Mouse (Mus musculus) liver, embryonic 13.5 days (tissue): ENCODE results near the gene Hoxd10. TPM values are rescaled to one million over a fixed set of nuclear protein-coding genes. Genes with fewer than 3 reads are reported as not detected.

Experiments
- ATAC-seq: fragments of 200-750 bp; cut with Nextera tagmentation; 2 replicates; pipeline ENCODE4 v1.8.0; 2017; ENCODE audit warnings: low read depth, mild to moderate bottlenecking, moderate number of reproducible peaks, moderate library complexity
- DNase-seq: peaks from one replicate; pipeline ENCODE4 v3.0.0; 2022
- H3K27ac ChIP-seq: fragments of 300-500 bp; sonication (generic); 2 replicates; pipeline ENCODE4 v1.5.1; 2015; ENCODE audit warnings: moderate library complexity, mild to moderate bottlenecking, inconsistent platforms
- H3K27me3 ChIP-seq: fragments of 300-500 bp; sonication (generic); 2 replicates; pipeline ENCODE4 v1.6.1; 2015; ENCODE audit warnings: mild to moderate bottlenecking, inconsistent platforms
- H3K36me3 ChIP-seq: fragments of 300-500 bp; sonication (generic); 2 replicates; pipeline ENCODE4 v1.6.1; 2015; ENCODE audit warnings: mild to moderate bottlenecking, inconsistent platforms
- H3K4me1 ChIP-seq: fragments of 300-500 bp; sonication (generic); replicated peaks from 2 replicates; pipeline ENCODE4 v1.6.1; 2015; ENCODE audit warnings: inconsistent platforms
- H3K4me2 ChIP-seq: fragments of 300-500 bp; sonication (generic); 2 replicates; pipeline ENCODE4 v1.6.1; 2015; ENCODE audit warnings: inconsistent platforms, mild to moderate bottlenecking, moderate library complexity
- H3K4me3 ChIP-seq: fragments of 300-500 bp; sonication (generic); replicated peaks from 2 replicates; pipeline ENCODE4 v1.5.1; 2015; ENCODE audit warnings: mild to moderate bottlenecking, inconsistent platforms
- H3K9ac ChIP-seq: fragments of 300-500 bp; sonication (generic); 2 replicates; pipeline ENCODE4 v1.6.1; 2015; ENCODE audit warnings: mild to moderate bottlenecking, inconsistent platforms
- H3K9me3 ChIP-seq: fragments of 300-500 bp; sonication (generic); replicated peaks from 2 replicates; pipeline ENCODE4 v1.6.1; 2016; ENCODE audit warnings: inconsistent platforms
- WGBS: fragments of 180-500 bp; shearing (Covaris S2); methylation state at CpG from one replicate; pipeline ENCODE4 v1.1.7; 2015; ENCODE audit not compliant: insufficient replicate concordance; 5-methylcytosine and 5-hydroxymethylcytosine counted together
- polyA plus RNA-seq: library from polyadenylated mRNA; unstranded; fragments of >200 nt; fragmentation: Nextera tagmentation; extraction: Ambion mirVana; gene quantifications from 2 replicates; pipeline ENCODE4 v1.2.1, GENCODE M21; 2015

Gene Hoxd10
- polyA plus RNA-seq, 1 experiment from 2014 or later = not detected

DNA sequence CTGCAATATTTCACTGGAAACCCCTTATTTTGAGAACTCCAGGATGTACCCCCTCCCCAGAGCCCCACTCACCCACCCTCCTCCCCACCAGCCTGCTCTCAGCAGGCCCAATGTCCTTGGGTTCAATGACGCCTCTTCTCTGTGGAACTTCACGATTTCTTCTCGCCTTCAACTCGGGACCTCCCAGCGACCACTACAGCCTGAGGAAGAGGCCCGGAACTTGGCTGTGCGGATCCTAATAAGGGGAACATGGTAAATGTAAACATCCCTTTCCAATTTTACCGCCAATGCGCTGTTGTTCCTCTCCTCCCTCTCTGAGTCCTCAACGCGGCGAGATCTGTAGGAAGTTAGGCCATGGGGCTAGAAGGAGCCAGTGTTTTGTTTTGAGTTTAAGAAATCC lies 7.6 kb upstream of the Hoxd10 start:
- no peak overlapping the region for H3K4me2 ChIP-seq
- H3K9ac ChIP-seq = no peak overlapping the region
- 2% methylated on average over 12 of the region's 12 CpGs for WGBS
- H3K9me3 ChIP-seq = no peaks in the 10 kb centered on the region
- DNase-seq (no peak), ATAC-seq (no peak)
- peaks cover 98% of the 10 kb centered on the region for H3K27me3 ChIP-seq
- H3K36me3 ChIP-seq = no peaks in the 10 kb centered on the region
- no peak overlapping the region for H3K27ac ChIP-seq
- 0 out of 2 replicates have a peak, but pooled peaks cover 7% of the 10 kb centered on the region for H3K4me1 ChIP-seq
- H3K4me3 ChIP-seq = no peak overlapping the region

GRCm38 (mm10) chr2:74685059-74685603 lies 6.6 kb upstream of the Hoxd10 start:
- ATAC-seq = no peak
- WGBS = 15% methylated on average over 4 of the region's 4 CpGs
- H3K9me3 ChIP-seq = no peaks in the 10 kb centered on the region
- H3K4me3 ChIP-seq = no peak overlapping the region
- H3K4me2 ChIP-seq = no peak overlapping the region
- H3K36me3 ChIP-seq = no peaks in the 10 kb centered on the region
- DNase-seq = no peak
- H3K27ac ChIP-seq = no peak overlapping the region
- H3K4me1 ChIP-seq = 0 out of 2 replicates have a peak, but pooled peaks cover 4% of the 10 kb centered on the region
- peaks cover 98% of the 10 kb centered on the region for H3K27me3 ChIP-seq
- H3K9ac ChIP-seq = no peak overlapping the region

DNA sequence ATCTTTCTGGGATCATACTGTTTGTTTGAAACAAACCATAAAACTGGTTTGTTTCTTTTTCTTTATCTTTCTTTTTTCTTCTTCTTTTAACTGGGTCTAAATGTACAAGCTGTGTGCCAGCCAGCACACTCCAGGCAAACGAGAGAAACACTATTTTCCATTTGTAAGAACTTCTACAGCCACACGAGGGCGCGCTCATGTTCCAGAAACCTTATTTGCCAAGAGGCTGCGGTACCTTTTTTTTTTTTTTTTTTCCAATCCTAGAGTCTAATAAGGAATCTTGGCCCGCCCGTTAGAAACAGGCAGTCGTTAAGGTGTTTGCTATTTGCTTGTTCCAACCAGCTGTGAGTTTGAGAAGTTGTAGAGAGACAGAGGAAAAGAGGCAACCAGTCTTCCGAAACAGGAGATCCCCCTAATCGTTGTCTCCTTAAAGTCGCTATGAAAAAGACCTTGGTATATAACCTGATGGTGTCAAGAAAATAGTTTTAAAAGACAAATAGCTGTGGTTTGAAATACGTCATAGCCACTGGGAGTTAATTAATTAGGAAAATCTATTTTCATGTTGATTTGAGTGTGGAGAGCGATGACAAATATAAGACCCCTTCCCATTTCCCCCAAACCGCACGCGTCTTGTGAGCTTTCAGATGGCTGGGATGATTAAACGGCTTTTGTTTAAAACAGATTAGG lies 5.3 kb upstream of the Hoxd10 start:
- Histone ChIP-seq H3K27me3 (peaks cover 97% of the 10 kb centered on the region), H3K4me3 (no peak overlapping the region), H3K4me2 (no peak overlapping the region), H3K27ac (no peak overlapping the region), H3K4me1 (0 out of 2 replicates have a peak, but pooled peaks cover 4% of the 10 kb centered on the region), H3K9me3 (no peaks in the 10 kb centered on the region), H3K9ac (no peak overlapping the region), H3K36me3 (no peaks in the 10 kb centered on the region)
- DNase-seq (no peak), ATAC-seq (no peak)
- WGBS = 6% methylated on average over 17 of the region's 17 CpGs

DNA sequence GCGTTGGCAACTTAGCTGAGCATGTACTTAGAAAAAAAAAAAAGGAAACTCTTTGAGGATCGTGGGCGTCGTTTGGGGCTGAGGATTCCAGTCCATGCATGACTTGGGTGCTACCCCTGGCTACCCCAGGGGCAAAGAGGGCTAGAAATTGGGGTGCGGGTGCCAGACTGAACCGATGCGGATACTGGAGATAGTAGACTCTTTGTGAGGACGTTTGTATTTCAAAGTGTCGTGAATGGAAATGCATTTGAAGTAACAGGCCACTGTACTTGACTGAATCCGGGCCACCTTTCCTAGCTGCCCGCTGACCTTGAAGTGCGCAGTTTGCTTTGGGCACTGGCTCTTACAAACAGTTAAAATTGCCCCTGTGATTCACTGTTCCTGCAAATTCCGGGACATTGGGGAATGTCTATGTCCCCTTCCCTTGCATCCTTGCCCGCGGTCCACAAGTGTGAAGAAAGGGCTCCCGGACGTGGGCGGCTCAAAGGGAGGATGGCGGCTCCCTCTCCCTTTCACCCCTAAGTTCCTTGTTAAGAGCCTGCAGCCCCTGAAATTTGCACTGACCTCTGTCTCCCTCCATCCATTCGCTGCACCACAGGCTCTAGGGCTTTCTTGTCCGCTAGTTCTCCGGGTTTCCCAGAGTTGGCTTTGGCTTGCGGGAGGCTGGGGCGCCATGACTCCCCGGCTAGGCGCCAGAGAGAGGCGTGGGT lies 4.6 kb upstream of the Hoxd10 start:
- Histone ChIP-seq H3K4me2 (no peak overlapping the region), H3K27me3 (peaks cover 97% of the 10 kb centered on the region), H3K4me1 (0 out of 2 replicates have a peak, but pooled peaks cover 3% of the 10 kb centered on the region), H3K27ac (no peak overlapping the region), H3K9me3 (no peaks in the 10 kb centered on the region), H3K9ac (no peak overlapping the region), H3K36me3 (no peaks in the 10 kb centered on the region), H3K4me3 (no peak overlapping the region)
- 3% methylated on average over 27 of the region's 27 CpGs for WGBS
- ATAC-seq = no peak
- no peak for DNase-seq

DNA sequence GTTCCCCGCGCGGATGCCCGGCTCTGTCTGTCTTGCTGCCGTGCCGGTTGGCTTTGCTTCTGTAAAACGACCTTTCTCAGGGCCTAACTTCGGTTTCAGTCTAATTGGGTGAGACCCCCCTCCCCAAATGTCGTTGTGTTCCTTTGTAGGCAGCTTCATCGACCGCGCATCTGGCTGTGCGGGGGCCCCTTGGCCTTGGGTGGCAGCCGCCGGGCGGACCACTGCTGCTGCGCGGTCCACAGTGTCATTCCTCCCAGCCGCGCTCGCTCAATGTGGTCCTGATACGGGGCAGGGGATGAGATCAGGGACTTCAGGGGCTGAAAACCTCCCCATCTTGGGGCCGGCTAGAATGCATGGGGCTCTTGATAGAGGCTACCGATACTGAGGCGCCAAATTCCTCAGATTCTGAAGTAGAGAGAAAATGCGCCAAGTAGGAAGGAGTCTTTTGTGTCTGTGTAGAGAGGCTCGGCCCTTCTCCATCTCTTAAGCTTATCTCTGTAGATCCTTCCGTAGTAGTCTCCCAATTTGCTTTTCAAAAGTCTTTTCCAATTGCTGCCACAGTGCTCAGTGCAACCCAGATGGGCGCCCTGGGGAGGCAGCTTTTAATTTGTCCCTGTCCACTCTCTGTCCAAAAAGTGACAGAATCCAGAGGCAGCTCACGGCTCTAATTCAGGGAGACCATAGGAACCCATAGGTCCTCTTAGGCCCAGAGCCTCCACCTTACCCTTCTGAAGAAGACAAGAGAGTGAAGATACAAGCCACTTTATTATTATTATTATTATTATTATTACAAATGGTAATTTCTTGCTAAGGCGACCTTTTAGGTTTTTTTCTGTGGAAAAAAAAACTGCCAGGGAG lies 3.8 kb upstream of the Hoxd10 start:
- Histone ChIP-seq H3K4me1 (no peaks in the 10 kb centered on the region), H3K36me3 (no peaks in the 10 kb centered on the region), H3K9me3 (no peaks in the 10 kb centered on the region), H3K4me3 (no peak overlapping the region), H3K4me2 (no peak overlapping the region), H3K27ac (no peak overlapping the region), H3K9ac (no peak overlapping the region), H3K27me3 (peaks cover 97% of the 10 kb centered on the region)
- no peak for DNase-seq
- no peak for ATAC-seq
- WGBS = 2% methylated on average over 31 of the region's 31 CpGs

- Histone ChIP-seq H3K27ac (no peak overlapping the region), H3K36me3 (no peaks in the 10 kb centered on the region), H3K4me1 (no peaks in the 10 kb centered on the region), H3K27me3 (peaks cover 97% of the 10 kb centered on the region), H3K9me3 (no peaks in the 10 kb centered on the region), H3K4me3 (no peak overlapping the region), H3K4me2 (no peak overlapping the region), H3K9ac (no peak overlapping the region)
- WGBS = 3% methylated on average over 12 of the region's 12 CpGs
- ATAC-seq = no peak
- no peak for DNase-seq
Measured at GRCm38 (mm10) chr2:74688795-74689573, 2.7 kb upstream of the Hoxd10 start.

- WGBS = 2% methylated on average over 24 of the region's 24 CpGs
Measured at GRCm38 (mm10) chr2:74689574-74690337, 2.0 kb upstream of the Hoxd10 start.

GRCm38 (mm10) chr2:74690338-74690716 lies 1.4 kb upstream of the Hoxd10 start:
- no peak for ATAC-seq
- H3K9me3 ChIP-seq = no peaks in the 10 kb centered on the region
- H3K27ac ChIP-seq = no peak overlapping the region
- H3K36me3 ChIP-seq = no peaks in the 10 kb centered on the region
- H3K9ac ChIP-seq = no peak overlapping the region
- DNase-seq = no peak
- H3K4me1 ChIP-seq = no peaks in the 10 kb centered on the region
- no peak overlapping the region for H3K4me2 ChIP-seq
- WGBS = 6% methylated on average over 8 of the region's 8 CpGs
- H3K4me3 ChIP-seq = no peak overlapping the region
- peaks cover 97% of the 10 kb centered on the region for H3K27me3 ChIP-seq

More at GRCm38 (mm10) chr2:74689574-74690337, 2.0 kb upstream of the Hoxd10 start:
- H3K4me2 ChIP-seq = no peak overlapping the region
- no peak for DNase-seq
- H3K27me3 ChIP-seq = peaks cover 97% of the 10 kb centered on the region
- H3K9ac ChIP-seq = no peak overlapping the region
- no peaks in the 10 kb centered on the region for H3K9me3 ChIP-seq
- no peak overlapping the region for H3K4me3 ChIP-seq
- no peaks in the 10 kb centered on the region for H3K36me3 ChIP-seq
- no peak for ATAC-seq
- no peak overlapping the region for H3K27ac ChIP-seq
- H3K4me1 ChIP-seq = no peaks in the 10 kb centered on the region

DNA sequence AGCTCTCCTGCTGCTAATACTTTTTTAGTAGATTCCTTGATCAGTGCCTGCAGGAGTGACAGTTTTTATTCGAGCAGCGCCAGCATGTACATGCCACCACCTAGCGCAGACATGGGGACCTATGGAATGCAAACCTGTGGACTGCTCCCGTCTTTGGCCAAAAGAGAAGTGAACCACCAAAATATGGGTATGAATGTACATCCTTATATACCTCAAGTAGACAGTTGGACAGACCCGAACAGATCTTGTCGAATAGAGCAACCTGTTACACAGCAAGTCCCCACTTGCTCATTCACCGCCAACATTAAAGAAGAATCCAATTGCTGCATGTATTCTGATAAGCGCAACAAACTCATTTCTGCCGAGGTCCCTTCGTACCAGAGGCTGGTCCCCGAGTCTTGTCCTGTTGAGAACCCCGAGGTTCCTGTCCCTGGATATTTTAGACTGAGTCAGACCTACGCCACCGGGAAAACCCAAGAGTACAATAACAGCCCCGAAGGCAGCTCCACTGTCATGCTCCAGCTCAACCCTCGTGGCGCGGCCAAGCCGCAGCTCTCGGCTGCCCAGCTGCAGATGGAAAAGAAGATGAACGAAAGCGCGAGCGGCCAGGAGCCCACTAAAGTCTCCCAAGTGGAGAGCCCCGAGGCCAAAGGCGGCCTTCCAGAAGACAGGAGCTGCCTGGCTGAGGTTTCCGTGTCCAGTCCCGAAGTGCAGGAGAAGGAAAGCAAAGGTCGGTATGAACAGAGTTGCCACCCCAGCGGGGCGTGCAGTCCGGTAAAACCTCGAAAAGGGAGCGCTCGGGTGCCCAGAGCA lies 477 bp downstream of the Hoxd10 start:
- ATAC-seq (no peak), DNase-seq (no peak)
- H3K27ac ChIP-seq = no peak overlapping the region
- H3K9me3 ChIP-seq = no peaks in the 10 kb centered on the region
- H3K4me1 ChIP-seq = no peaks in the 10 kb centered on the region
- WGBS = 3% methylated on average over 35 of the region's 35 CpGs
- H3K4me3 ChIP-seq = no peak overlapping the region
- no peaks in the 10 kb centered on the region for H3K36me3 ChIP-seq
- peaks cover 99% of the 10 kb centered on the region for H3K27me3 ChIP-seq
- no peak overlapping the region for H3K9ac ChIP-seq
- no peak overlapping the region for H3K4me2 ChIP-seq
